Mouse (Mus musculus): Measurements from ENCODE around the gene Nphp3. TPM values are rescaled to one million over a fixed set of nuclear protein-coding genes. Genes with fewer than 3 reads are reported as not detected.

The Nphp3 gene
- total and polyA plus RNA-seq, 2 experiments, result 2.9 to 8.7 TPM

GRCm38 (mm10) chr9:104002913-104003330 is 578 bp downstream of the Nphp3 start:
- peak; percentile 83 for TF ChIP-seq CTCF (IDR thresholded peaks at IDR 0.05; ENCODE audit: low read depth, low read length)
- no peak for TF ChIP-seq POLR2A (IDR thresholded peaks at IDR 0.05; ENCODE audit: extremely low read depth, insufficient read depth, low read length)
- peak overlapping the region; percentile 62 for H3K9ac ChIP-seq (ENCODE audit: low read depth, low read length)
- no peaks in the 10 kb centered on the region; the same call in 1 of the 2 replicates for H3K79me2 ChIP-seq (ENCODE audit: control insufficient read depth, insufficient read depth, low read length)
- DNase-seq (ENCODE audit: extremely low read depth, low read depth, low spot score), result peak; percentile 70
- H3K36me3 ChIP-seq (ENCODE audit: control insufficient read depth, insufficient read depth, low read length), result no peaks in the 10 kb centered on the region; the same call in none of the 2 replicates
- no peaks in the 10 kb centered on the region for H3K27me3 ChIP-seq (ENCODE audit: control insufficient read depth, insufficient read depth, low read length)
- WGBS, result 1% methylated on average over 37 of the region's 37 CpGs
- peak overlapping the region; percentile 47 for H3K27ac ChIP-seq (replicated peaks; ENCODE audit: insufficient read depth, low read depth, low read length)
- H3K4me3 ChIP-seq (ENCODE audit: insufficient read depth, low read depth, low read length), result peak overlapping the region; percentile 68
- H3K4me1 ChIP-seq (ENCODE audit: control insufficient read depth, insufficient read depth, low read length), result peaks cover 14% of the 10 kb centered on the region

DNA sequence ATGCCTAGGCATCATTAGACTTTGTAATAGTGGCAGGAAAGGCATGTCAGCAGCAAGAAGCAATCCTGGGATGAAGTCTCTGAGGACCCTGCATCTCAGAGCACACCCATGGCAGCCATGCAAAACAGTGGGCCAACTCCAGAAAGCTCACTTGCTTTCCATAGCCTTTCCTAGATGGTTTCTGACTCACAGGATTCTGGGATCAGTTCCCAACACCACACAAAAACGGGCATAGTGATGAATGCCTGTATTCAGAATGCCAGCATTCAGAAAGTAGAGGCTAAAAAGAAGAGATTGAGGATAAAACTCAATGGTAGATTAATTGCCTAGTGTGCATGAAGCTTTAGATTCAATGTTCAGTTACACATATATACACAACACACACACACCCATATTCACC is 12.2 kb downstream of the Nphp3 start:
- TF ChIP-seq CTCF (IDR thresholded peaks at IDR 0.05; ENCODE audit: low read depth, low read length) (no peak), POLR2A (IDR thresholded peaks at IDR 0.05; ENCODE audit: extremely low read depth, insufficient read depth, low read length) (no peak)
- H3K27me3 ChIP-seq (ENCODE audit: control insufficient read depth, insufficient read depth, low read length), result no peaks in the 10 kb centered on the region

DNA sequence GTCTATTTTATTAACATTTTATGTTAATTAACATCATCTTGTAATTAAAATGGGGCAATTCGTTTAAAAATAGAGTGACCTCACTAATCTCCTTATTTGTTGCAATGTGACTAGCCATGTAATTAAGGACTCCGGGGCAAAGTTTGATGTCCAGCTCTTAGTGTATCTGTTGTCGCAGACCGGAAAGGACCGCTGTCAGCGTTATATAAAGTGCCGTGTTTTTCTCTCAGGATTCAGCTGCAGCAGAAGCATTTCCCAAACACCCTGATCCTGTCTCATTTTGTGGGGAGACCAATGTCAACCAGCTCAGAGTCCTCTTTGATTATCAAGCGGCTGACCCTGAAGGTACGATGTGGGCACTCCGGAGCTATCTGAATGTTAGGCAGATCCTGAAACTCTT is 18.7 kb downstream of the Nphp3 start:
- TF ChIP-seq POLR2A (IDR thresholded peaks at IDR 0.05; ENCODE audit: extremely low read depth, insufficient read depth, low read length) (no peak), CTCF (IDR thresholded peaks at IDR 0.05; ENCODE audit: low read depth, low read length) (no peak)
- no peak for DNase-seq (ENCODE audit: extremely low read depth, low read depth, low spot score)
- H3K27me3 ChIP-seq (ENCODE audit: control insufficient read depth, insufficient read depth, low read length), result no peaks in the 10 kb centered on the region
- H3K4me1 ChIP-seq (ENCODE audit: control insufficient read depth, insufficient read depth, low read length), result no peaks in the 10 kb centered on the region
- H3K4me3 ChIP-seq (ENCODE audit: insufficient read depth, low read depth, low read length), result no peak overlapping the region
- H3K27ac ChIP-seq (replicated peaks; ENCODE audit: insufficient read depth, low read depth, low read length), result no peak overlapping the region
- H3K9ac ChIP-seq (ENCODE audit: low read depth, low read length), result no peak overlapping the region
- H3K79me2 ChIP-seq (ENCODE audit: control insufficient read depth, insufficient read depth, low read length), result no peaks in the 10 kb centered on the region
- WGBS, result 96% methylated on average over 10 of the region's 10 CpGs
- peaks cover 38% of the 10 kb centered on the region for H3K36me3 ChIP-seq (ENCODE audit: control insufficient read depth, insufficient read depth, low read length)

More for the DNA sequence above, 12.2 kb downstream of the Nphp3 start:
- Histone ChIP-seq H3K4me1 (ENCODE audit: control insufficient read depth, insufficient read depth, low read length) (no peaks in the 10 kb centered on the region), H3K36me3 (ENCODE audit: control insufficient read depth, insufficient read depth, low read length) (peaks cover 43% of the 10 kb centered on the region), H3K27ac (replicated peaks; ENCODE audit: insufficient read depth, low read depth, low read length) (no peak overlapping the region), H3K79me2 (ENCODE audit: control insufficient read depth, insufficient read depth, low read length) (no peaks in the 10 kb centered on the region), H3K4me3 (ENCODE audit: insufficient read depth, low read depth, low read length) (no peak overlapping the region), H3K9ac (ENCODE audit: low read depth, low read length) (no peak overlapping the region)
- DNase-seq (ENCODE audit: extremely low read depth, low read depth, low spot score), result no peak
- WGBS, result 94% methylated on average over 1 of the region's 1 CpGs

DNA sequence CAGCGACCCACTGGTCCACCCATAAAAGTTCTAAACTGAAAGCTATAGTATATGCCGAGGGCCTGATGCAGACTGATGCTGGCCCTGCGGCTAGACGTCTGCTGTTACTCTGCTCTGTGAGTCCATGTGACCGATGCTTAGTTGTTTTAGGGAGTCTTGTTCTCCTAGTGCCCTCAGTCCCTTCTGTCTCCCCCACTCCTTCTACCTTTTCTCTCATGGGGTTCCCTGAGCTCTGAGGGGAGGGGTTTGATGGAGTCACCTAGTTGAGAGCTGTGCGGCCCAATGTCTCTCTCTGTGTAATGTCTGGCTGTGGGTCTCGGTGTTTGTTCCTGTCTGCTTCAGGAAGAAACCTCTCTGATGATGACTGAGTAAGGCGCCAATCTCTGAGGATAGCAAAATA is 24.8 kb downstream of the Nphp3 start:
- no peak for DNase-seq (ENCODE audit: extremely low read depth, low read depth, low spot score)
- H3K36me3 ChIP-seq (ENCODE audit: control insufficient read depth, insufficient read depth, low read length), result peaks cover 32% of the 10 kb centered on the region
- WGBS, result 98% methylated on average over 8 of the region's 8 CpGs
- TF ChIP-seq POLR2A (IDR thresholded peaks at IDR 0.05; ENCODE audit: extremely low read depth, insufficient read depth, low read length) (no peak), CTCF (IDR thresholded peaks at IDR 0.05; ENCODE audit: low read depth, low read length) (no peak)
- H3K9ac ChIP-seq (ENCODE audit: low read depth, low read length), result no peak overlapping the region
- H3K79me2 ChIP-seq (ENCODE audit: control insufficient read depth, insufficient read depth, low read length), result no peaks in the 10 kb centered on the region
- no peak overlapping the region for H3K4me3 ChIP-seq (ENCODE audit: insufficient read depth, low read depth, low read length)
- no peaks in the 10 kb centered on the region for H3K27me3 ChIP-seq (ENCODE audit: control insufficient read depth, insufficient read depth, low read length)
- no peak overlapping the region for H3K27ac ChIP-seq (replicated peaks; ENCODE audit: insufficient read depth, low read depth, low read length)
- no peaks in the 10 kb centered on the region for H3K4me1 ChIP-seq (ENCODE audit: control insufficient read depth, insufficient read depth, low read length)

GRCm38 (mm10) chr9:104029861-104030260 is 27.5 kb downstream of the Nphp3 start:
- Histone ChIP-seq H3K9ac (ENCODE audit: low read depth, low read length) (no peak overlapping the region), H3K27ac (replicated peaks; ENCODE audit: insufficient read depth, low read depth, low read length) (no peak overlapping the region), H3K4me3 (ENCODE audit: insufficient read depth, low read depth, low read length) (no peak overlapping the region), H3K4me1 (ENCODE audit: control insufficient read depth, insufficient read depth, low read length) (no peaks in the 10 kb centered on the region), H3K79me2 (ENCODE audit: control insufficient read depth, insufficient read depth, low read length) (no peaks in the 10 kb centered on the region), H3K27me3 (ENCODE audit: control insufficient read depth, insufficient read depth, low read length) (no peaks in the 10 kb centered on the region), H3K36me3 (ENCODE audit: control insufficient read depth, insufficient read depth, low read length) (peaks cover 29% of the 10 kb centered on the region)
- no peak for DNase-seq (ENCODE audit: extremely low read depth, low read depth, low spot score)
- TF ChIP-seq CTCF (IDR thresholded peaks at IDR 0.05; ENCODE audit: low read depth, low read length) (no peak), POLR2A (IDR thresholded peaks at IDR 0.05; ENCODE audit: extremely low read depth, insufficient read depth, low read length) (no peak)
- WGBS, result 96% methylated on average over 11 of the region's 11 CpGs

DNA sequence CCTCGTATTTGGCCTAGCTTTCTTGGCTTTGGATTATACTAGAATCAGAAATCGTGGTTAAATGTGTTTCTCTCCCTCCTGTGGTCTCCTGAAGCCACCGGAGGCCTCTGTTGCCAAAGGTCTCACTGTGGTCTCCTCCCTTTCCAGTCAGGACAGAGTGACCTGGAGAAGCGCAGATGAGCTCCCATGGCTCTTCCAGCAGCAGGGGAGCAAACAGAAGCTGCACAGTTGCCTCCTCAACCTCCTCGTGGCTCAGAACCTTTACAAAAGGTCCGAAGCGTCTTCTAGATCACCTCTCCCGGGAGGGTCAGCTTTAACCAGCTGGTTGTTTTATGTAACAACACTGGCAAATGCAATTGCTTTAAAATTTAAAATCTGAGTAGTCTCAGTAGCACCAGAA is 31.9 kb downstream of the Nphp3 start:
- DNase-seq (ENCODE audit: extremely low read depth, low read depth, low spot score), result no peak
- TF ChIP-seq CTCF (IDR thresholded peaks at IDR 0.05; ENCODE audit: low read depth, low read length) (no peak), POLR2A (IDR thresholded peaks at IDR 0.05; ENCODE audit: extremely low read depth, insufficient read depth, low read length) (no peak)
- WGBS, result 63% methylated on average over 8 of the region's 8 CpGs
- Histone ChIP-seq H3K36me3 (ENCODE audit: control insufficient read depth, insufficient read depth, low read length) (peaks cover 30% of the 10 kb centered on the region), H3K9ac (ENCODE audit: low read depth, low read length) (no peak overlapping the region), H3K27me3 (ENCODE audit: control insufficient read depth, insufficient read depth, low read length) (no peaks in the 10 kb centered on the region), H3K4me1 (ENCODE audit: control insufficient read depth, insufficient read depth, low read length) (no peaks in the 10 kb centered on the region), H3K27ac (replicated peaks; ENCODE audit: insufficient read depth, low read depth, low read length) (no peak overlapping the region), H3K79me2 (ENCODE audit: control insufficient read depth, insufficient read depth, low read length) (no peaks in the 10 kb centered on the region), H3K4me3 (ENCODE audit: insufficient read depth, low read depth, low read length) (no peak overlapping the region)
